Mouse (Mus musculus) bone marrow, adult 2 months (tissue): ENCODE results near the gene Msx2.

Experiments used
- CTCF ChIP-seq: fragments of 200-500 bp; IDR thresholded peaks from 2 replicates; pipeline ENCODE4 v1.5.1; 2011; ENCODE audit warnings: low read length, control low read depth; ENCODE audit not compliant: control insufficient read depth, insufficient read depth
- POLR2A ChIP-seq: fragments of 200-500 bp; IDR thresholded peaks from 2 replicates; pipeline ENCODE4 v1.6.1; 2011; ENCODE audit warnings: low read depth, mild to moderate bottlenecking, control low read depth, low read length, borderline replicate concordance; ENCODE audit not compliant: control insufficient read depth

- TF ChIP-seq POLR2A, result no peak
- no peak for TF ChIP-seq CTCF
These were observed at the start of gene Msx2 for GRCm38 (mm10) chr13:53472614-53473124.
